Mouse (Mus musculus): ENCODE data around the gene Rab15. TPM values are rescaled to one million over a fixed set of nuclear protein-coding genes. Genes with fewer than 3 reads are reported as not detected.
"Not testable (repeated sequence)": the region's sequence is repeated elsewhere in the genome, so short reads cannot be mapped to it uniquely, and the experiment has no call there.

The Rab15 gene
- polyA plus RNA-seq (2014; fragmentation: Nextera tagmentation; extraction: Ambion mirVana) = 11.8 and 18.2 TPM in 2 replicates

DNA sequence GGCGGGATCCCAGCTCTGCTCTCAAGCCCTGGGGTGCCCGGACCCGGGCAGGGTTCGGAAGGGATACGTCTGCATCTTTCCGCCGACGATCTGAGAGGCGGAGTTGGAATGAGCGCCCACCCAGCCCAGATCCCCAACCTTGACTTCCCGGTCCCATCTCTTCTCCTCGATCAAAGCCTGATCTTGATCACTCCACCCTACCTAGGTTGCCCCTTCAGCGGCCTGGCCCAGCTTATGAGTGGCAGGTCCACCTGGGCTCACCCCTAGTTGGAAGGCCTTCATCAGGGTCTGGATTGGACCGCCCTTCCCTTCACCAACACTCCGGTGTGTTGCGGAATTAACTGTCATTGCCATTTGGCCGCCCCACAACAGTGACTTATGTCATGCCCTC, at the start of gene Rab15:
Gene Rab15, minus strand, starts transcription at position 258 of the 391 bp plus-strand sequence.
- H3K4me2 ChIP-seq (ENCODE audit: low read length) = peak within 1 kb of the TSS; percentile 85
- peak within 1 kb of the TSS; percentile 55; the same call in 1 of the 2 replicates for H3K27ac ChIP-seq (ENCODE audit: low read depth, low read length)
- 5% methylated on average over 17 of the region's 17 CpGs for WGBS
- peaks cover 4% of the 10 kb centered on the region; the same call in 1 of the 2 replicates for H3K4me1 ChIP-seq (ENCODE audit: control insufficient read depth, insufficient read depth, low read length)
- peaks cover 16% of the 10 kb centered on the region for H3K27me3 ChIP-seq (replicated peaks; ENCODE audit: control insufficient read depth, insufficient read depth, low read length)
- peak within 1 kb of the TSS; percentile 40 for H3K4me3 ChIP-seq (ENCODE audit: low read depth, low read length)
- H3K36me3 ChIP-seq (ENCODE audit: control insufficient read depth, insufficient read depth, low read length) = no peaks in the 10 kb centered on the region
- no peaks in the 10 kb centered on the region for H3K9me3 ChIP-seq (replicated peaks; ENCODE audit: control insufficient read depth, low read length)
- ATAC-seq (peak; percentile 49; the same call in 1 of the 2 replicates), DNase-seq (ENCODE audit: low spot score) (no peak)
- peak within 1 kb of the TSS; percentile 64 for H3K9ac ChIP-seq (ENCODE audit: low read length)

DNA sequence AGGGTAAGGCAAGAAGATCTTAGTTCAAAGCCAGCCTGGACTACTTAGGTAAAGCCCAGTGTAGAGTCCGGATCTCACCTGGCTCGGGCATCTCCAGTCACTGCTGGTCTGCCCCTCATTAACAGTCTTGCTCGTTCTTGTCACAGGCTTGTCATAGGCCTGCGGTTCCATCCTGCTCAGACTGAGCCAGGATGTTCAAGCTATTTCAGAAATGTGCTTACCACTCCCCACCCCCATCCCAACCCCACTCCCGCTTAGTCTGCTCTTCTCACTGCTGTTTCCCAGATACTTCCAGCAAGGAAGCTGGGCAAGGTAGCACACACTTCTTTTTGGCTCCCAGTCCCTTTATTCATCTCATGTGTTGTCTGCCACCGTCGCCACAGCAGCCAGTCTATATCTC, 46.9 kb upstream of the Rab15 start:
- Histone ChIP-seq H3K4me3 (ENCODE audit: low read depth, low read length) (no peak overlapping the region), H3K36me3 (ENCODE audit: control insufficient read depth, insufficient read depth, low read length) (no peaks in the 10 kb centered on the region; the same call in 1 of the 2 replicates), H3K27ac (ENCODE audit: low read depth, low read length) (no peak overlapping the region), H3K9me3 (replicated peaks; ENCODE audit: control insufficient read depth, low read length) (no peaks in the 10 kb centered on the region), H3K4me2 (ENCODE audit: low read length) (no peak overlapping the region), H3K9ac (ENCODE audit: low read length) (no peak overlapping the region), H3K4me1 (ENCODE audit: control insufficient read depth, insufficient read depth, low read length) (no peaks in the 10 kb centered on the region), H3K27me3 (replicated peaks; ENCODE audit: control insufficient read depth, insufficient read depth, low read length) (no peaks in the 10 kb centered on the region)
- ATAC-seq (no peak), DNase-seq (ENCODE audit: low spot score) (no peak)
- 90% methylated on average over 7 of the region's 7 CpGs for WGBS

DNA sequence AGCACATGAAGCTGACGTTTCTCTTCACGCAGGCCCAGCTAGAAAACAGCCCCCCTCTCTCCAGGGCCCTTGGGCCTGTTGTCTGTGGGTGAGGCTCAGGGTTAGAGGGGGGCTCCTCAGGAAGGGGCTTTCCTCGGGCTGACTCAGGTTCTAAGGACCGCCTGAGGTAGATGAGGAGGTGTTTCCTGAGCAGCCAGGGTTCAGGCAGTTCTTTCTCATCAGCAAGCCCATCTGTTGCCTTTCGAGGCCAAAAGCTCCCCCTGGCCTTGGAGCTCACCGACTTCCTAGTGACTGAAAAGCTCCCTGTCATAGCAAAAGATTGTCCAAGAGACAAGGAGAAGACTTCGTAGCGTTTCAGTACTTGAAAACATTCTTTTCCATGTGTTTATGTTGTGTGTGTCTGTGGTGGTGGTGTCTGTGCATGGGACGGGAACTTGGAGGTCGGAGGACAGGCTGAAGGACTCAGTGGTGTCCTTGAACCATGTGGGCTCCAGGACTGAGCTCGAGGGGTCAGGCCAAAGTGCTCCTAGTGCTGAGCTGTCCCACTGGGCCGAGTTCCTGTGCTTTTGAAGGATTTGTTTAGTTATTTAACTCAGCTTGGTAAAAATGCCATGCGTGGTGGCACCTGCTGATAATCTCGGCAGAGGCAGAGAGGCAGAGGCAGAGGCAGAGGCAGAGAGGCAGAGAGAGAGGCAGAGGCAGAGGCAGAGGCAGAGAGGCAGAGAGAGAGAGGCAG, 45.9 kb upstream of the Rab15 start:
- Histone ChIP-seq H3K4me3 (ENCODE audit: low read depth, low read length) (no peak overlapping the region), H3K9me3 (replicated peaks; ENCODE audit: control insufficient read depth, low read length) (no peaks in the 10 kb centered on the region), H3K27me3 (replicated peaks; ENCODE audit: control insufficient read depth, insufficient read depth, low read length) (no peaks in the 10 kb centered on the region), H3K4me1 (ENCODE audit: control insufficient read depth, insufficient read depth, low read length) (no peaks in the 10 kb centered on the region), H3K9ac (ENCODE audit: low read length) (no peak overlapping the region), H3K27ac (ENCODE audit: low read depth, low read length) (no peak overlapping the region), H3K36me3 (ENCODE audit: control insufficient read depth, insufficient read depth, low read length) (no peaks in the 10 kb centered on the region; the same call in 1 of the 2 replicates), H3K4me2 (ENCODE audit: low read length) (no peak overlapping the region)
- DNase-seq (ENCODE audit: low spot score) (no peak), ATAC-seq (no peak)
- 73% methylated on average over 14 of the region's 14 CpGs for WGBS

DNA sequence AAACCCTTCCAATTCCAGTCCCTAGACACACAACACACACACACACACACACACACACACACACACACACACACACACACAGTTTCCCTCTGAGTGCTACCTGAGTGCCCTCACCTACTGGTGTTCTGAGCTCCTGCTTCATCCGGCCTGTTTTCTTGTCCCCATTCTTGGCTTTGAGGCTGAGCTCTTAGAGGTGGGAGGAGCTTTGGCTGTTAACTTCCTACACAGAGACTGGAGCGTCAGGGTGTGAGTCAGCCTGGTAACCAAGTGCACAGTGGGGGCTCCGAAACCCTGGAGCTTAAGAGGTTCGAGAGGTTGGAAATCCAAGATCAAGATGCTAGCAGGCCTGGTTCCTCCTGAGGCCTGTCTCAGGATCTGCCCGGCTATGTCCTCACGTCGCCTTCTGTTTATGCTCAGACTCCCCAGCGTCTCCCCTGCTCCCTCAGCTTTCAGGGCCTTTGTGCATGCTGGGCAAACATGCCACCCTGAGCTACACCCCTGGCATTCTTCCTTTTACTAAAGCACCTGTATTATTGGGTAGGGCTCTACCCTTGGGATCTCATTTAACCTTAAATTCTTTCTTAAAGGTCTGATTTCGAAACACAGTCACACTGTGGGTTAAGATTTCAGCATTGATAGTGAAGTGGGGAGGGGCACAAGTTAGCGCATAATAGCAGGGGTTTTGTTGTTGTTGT, 45.0 kb upstream of the Rab15 start:
- DNase-seq (ENCODE audit: low spot score) (no peak), ATAC-seq (no peak)
- Histone ChIP-seq H3K27ac (ENCODE audit: low read depth, low read length) (no peak overlapping the region), H3K36me3 (ENCODE audit: control insufficient read depth, insufficient read depth, low read length) (no peaks in the 10 kb centered on the region; the same call in 1 of the 2 replicates), H3K9me3 (replicated peaks; ENCODE audit: control insufficient read depth, low read length) (no peaks in the 10 kb centered on the region), H3K4me3 (ENCODE audit: low read depth, low read length) (no peak overlapping the region), H3K9ac (ENCODE audit: low read length) (no peak overlapping the region), H3K4me1 (ENCODE audit: control insufficient read depth, insufficient read depth, low read length) (no peaks in the 10 kb centered on the region), H3K27me3 (replicated peaks; ENCODE audit: control insufficient read depth, insufficient read depth, low read length) (no peaks in the 10 kb centered on the region), H3K4me2 (ENCODE audit: low read length) (no peak overlapping the region)
- WGBS = 58% methylated on average over 10 of the region's 10 CpGs

DNA sequence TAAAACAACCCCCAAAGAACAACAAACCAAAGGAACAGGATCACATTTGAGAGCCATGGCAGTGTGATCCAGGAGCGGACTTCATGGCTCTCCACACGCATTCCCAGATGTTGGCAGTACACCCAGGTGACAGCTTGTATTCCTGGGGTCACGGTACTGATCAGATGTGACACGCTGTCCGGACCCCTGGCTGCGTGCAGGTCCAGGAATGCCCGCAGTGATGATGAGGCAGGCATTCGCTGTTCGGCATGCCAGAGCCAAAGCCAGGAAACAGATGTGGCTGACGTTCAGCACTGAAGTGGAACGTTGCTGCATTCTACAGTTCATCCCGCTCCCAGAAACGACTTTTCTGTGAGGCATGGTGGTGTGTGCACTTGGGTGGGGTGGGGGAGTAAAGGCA, 42.6 kb upstream of the Rab15 start:
- no peaks in the 10 kb centered on the region for H3K27me3 ChIP-seq (replicated peaks; ENCODE audit: control insufficient read depth, insufficient read depth, low read length)
- H3K27ac ChIP-seq (ENCODE audit: low read depth, low read length) = no peak overlapping the region
- ATAC-seq = no peak
- no peaks in the 10 kb centered on the region for H3K9me3 ChIP-seq (replicated peaks; ENCODE audit: control insufficient read depth, low read length)
- H3K36me3 ChIP-seq (ENCODE audit: control insufficient read depth, insufficient read depth, low read length) = no peaks in the 10 kb centered on the region; the same call in 1 of the 2 replicates
- WGBS = 92% methylated on average over 13 of the region's 13 CpGs
- DNase-seq (ENCODE audit: low spot score) = no peak
- no peaks in the 10 kb centered on the region for H3K4me1 ChIP-seq (ENCODE audit: control insufficient read depth, insufficient read depth, low read length)
- H3K9ac ChIP-seq (ENCODE audit: low read length) = no peak overlapping the region
- no peak overlapping the region for H3K4me3 ChIP-seq (ENCODE audit: low read depth, low read length)
- no peak overlapping the region for H3K4me2 ChIP-seq (ENCODE audit: low read length)

DNA sequence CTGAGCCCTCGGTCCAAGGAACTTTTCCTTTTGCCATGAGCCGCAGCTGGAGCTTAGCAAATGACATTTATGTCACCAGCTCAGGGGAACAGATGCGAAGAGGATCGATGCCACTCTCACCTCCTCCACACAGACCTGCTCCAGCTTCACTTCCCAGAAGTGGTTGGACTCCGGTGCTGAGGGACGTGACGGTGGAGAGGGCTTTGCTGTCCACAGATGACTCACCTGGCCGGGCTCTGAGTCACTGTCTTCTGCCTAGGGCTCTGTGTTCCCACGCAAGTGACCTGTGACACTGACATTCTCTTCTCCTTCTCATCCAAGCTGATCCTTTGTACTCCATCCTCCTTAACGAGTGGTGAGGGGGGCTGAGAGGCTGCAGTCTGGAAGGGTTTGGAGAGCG, 40.9 kb upstream of the Rab15 start:
- H3K4me1 ChIP-seq (ENCODE audit: control insufficient read depth, insufficient read depth, low read length) = no peaks in the 10 kb centered on the region
- DNase-seq (ENCODE audit: low spot score) (no peak), ATAC-seq (no peak)
- WGBS = 79% methylated on average over 11 of the region's 11 CpGs
- H3K4me2 ChIP-seq (ENCODE audit: low read length) = no peak overlapping the region
- H3K9me3 ChIP-seq (replicated peaks; ENCODE audit: control insufficient read depth, low read length) = no peaks in the 10 kb centered on the region
- no peaks in the 10 kb centered on the region; the same call in 1 of the 2 replicates for H3K36me3 ChIP-seq (ENCODE audit: control insufficient read depth, insufficient read depth, low read length)
- no peaks in the 10 kb centered on the region for H3K27me3 ChIP-seq (replicated peaks; ENCODE audit: control insufficient read depth, insufficient read depth, low read length)
- H3K27ac ChIP-seq (ENCODE audit: low read depth, low read length) = no peak overlapping the region
- H3K4me3 ChIP-seq (ENCODE audit: low read depth, low read length) = no peak overlapping the region
- no peak overlapping the region for H3K9ac ChIP-seq (ENCODE audit: low read length)

DNA sequence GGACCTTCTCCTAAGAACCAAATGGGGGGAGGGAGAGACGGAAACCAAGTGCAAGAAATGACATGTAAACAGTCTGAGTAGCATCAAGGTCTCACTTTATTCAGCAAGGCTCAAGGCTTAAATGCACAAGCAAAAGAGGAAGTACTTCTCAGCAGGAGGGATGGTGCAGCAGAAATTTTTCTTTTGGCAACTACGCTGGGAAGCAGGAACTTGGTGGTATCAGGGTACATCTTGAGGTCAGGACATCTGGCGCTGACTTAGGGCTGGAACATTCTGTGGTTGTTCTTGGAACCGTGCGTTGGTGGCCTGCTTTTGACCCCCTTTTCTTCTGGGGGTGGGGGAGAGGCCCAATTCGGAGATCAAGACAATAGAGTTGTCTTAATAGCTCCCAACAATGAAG, 36.1 kb upstream of the Rab15 start:
- H3K27ac ChIP-seq (ENCODE audit: low read depth, low read length); H3K27me3 ChIP-seq (replicated peaks; ENCODE audit: control insufficient read depth, insufficient read depth, low read length); H3K36me3 ChIP-seq (ENCODE audit: control insufficient read depth, insufficient read depth, low read length); H3K4me1 ChIP-seq (ENCODE audit: control insufficient read depth, insufficient read depth, low read length); H3K4me2 ChIP-seq (ENCODE audit: low read length); H3K9me3 ChIP-seq (replicated peaks; ENCODE audit: control insufficient read depth, low read length); ATAC-seq; H3K9ac ChIP-seq (ENCODE audit: low read length); H3K4me3 ChIP-seq (ENCODE audit: low read depth, low read length); DNase-seq (ENCODE audit: low spot score): not testable (repeated sequence)
- 89% methylated on average over 6 of the region's 6 CpGs for WGBS

DNA sequence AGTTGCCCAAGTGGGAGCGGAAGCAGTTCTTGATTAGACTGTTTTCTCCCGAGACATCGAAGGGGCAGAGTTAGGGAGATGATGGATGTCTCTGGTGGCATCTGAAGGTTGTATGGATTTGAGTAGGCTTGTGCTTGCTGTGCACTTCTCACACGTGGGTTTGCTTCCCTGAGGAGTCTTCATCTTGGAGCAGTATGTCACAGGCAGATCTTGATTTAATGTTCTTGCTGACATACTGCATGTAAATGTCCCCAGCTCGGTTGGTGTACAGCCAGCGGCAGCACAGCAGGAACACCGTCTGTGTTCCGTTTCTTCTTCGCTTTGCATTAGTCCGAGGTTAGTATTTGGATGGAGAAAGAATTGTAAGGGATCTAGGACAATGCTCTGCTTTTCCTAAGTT, 34.4 kb upstream of the Rab15 start:
- no peak overlapping the region for H3K9ac ChIP-seq (ENCODE audit: low read length)
- no peaks in the 10 kb centered on the region for H3K36me3 ChIP-seq (ENCODE audit: control insufficient read depth, insufficient read depth, low read length)
- H3K4me1 ChIP-seq (ENCODE audit: control insufficient read depth, insufficient read depth, low read length) = no peaks in the 10 kb centered on the region
- no peak overlapping the region for H3K4me3 ChIP-seq (ENCODE audit: low read depth, low read length)
- no peak overlapping the region for H3K4me2 ChIP-seq (ENCODE audit: low read length)
- H3K27ac ChIP-seq (ENCODE audit: low read depth, low read length) = no peak overlapping the region
- no peaks in the 10 kb centered on the region for H3K27me3 ChIP-seq (replicated peaks; ENCODE audit: control insufficient read depth, insufficient read depth, low read length)
- no peaks in the 10 kb centered on the region for H3K9me3 ChIP-seq (replicated peaks; ENCODE audit: control insufficient read depth, low read length)
- ATAC-seq (no peak), DNase-seq (ENCODE audit: low spot score) (no peak)
- 90% methylated on average over 10 of the region's 10 CpGs for WGBS

Data from forebrain, embryonic 14.5 days (tissue).